Mouse (Mus musculus) retina, adult 2 months (tissue): ENCODE measurements around the gene Ank.
"Not testable (repeated sequence)": the region's sequence is repeated elsewhere in the genome, so short reads cannot be mapped to it uniquely, and the experiment has no call there.

Experiments
- DNase-seq: peaks from one replicate; pipeline ENCODE4 v3.0.0-alpha.2; 2012; ENCODE audit warnings: low read depth, low spot score

Gene Ank

GRCm38 (mm10) chr15:27467081-27467491 lies 609 bp downstream of the Ank start:
- no peak for DNase-seq

- no peak for DNase-seq
Observed at GRCm38 (mm10) chr15:27467641-27468040, 1.2 kb downstream of the Ank start.

GRCm38 (mm10) chr15:27468822-27469488 lies 2.5 kb downstream of the Ank start:
- no peak for DNase-seq

- DNase-seq: not testable (repeated sequence)
Observed at GRCm38 (mm10) chr15:27470346-27470745, 3.9 kb downstream of the Ank start.

GRCm38 (mm10) chr15:27472315-27472714 lies 5.8 kb downstream of the Ank start:
- no peak for DNase-seq

- no peak for DNase-seq
Observed at GRCm38 (mm10) chr15:27475988-27476387, 9.5 kb downstream of the Ank start.

GRCm38 (mm10) chr15:27476671-27477070 lies 10.2 kb downstream of the Ank start:
- DNase-seq: no peak

GRCm38 (mm10) chr15:27477159-27477558 lies 10.7 kb downstream of the Ank start:
- DNase-seq: no peak

- no peak for DNase-seq
Observed at GRCm38 (mm10) chr15:27477630-27478029, 11.2 kb downstream of the Ank start.

- no peak for DNase-seq
Observed at GRCm38 (mm10) chr15:27480333-27481015, 14.0 kb downstream of the Ank start.

- DNase-seq: no peak
Observed at GRCm38 (mm10) chr15:27481956-27482355, 15.5 kb downstream of the Ank start.

- no peak for DNase-seq
Observed at GRCm38 (mm10) chr15:27483183-27483582, 16.7 kb downstream of the Ank start.

- DNase-seq: no peak
Observed at GRCm38 (mm10) chr15:27485567-27486278, 19.2 kb downstream of the Ank start.

- no peak for DNase-seq
Observed at GRCm38 (mm10) chr15:27486279-27486618, 19.8 kb downstream of the Ank start.

- DNase-seq: no peak
Observed at GRCm38 (mm10) chr15:27487059-27487458, 20.6 kb downstream of the Ank start.

GRCm38 (mm10) chr15:27488042-27488441 lies 21.6 kb downstream of the Ank start:
- DNase-seq: no peak

GRCm38 (mm10) chr15:27490676-27491075 lies 24.2 kb downstream of the Ank start:
- DNase-seq: no peak

- DNase-seq: no peak
Observed at GRCm38 (mm10) chr15:27491425-27492070, 25.1 kb downstream of the Ank start.

GRCm38 (mm10) chr15:27492156-27492555 lies 25.7 kb downstream of the Ank start:
- DNase-seq: no peak

GRCm38 (mm10) chr15:27492734-27493133 lies 26.3 kb downstream of the Ank start:
- no peak for DNase-seq

- DNase-seq: no peak
Observed at GRCm38 (mm10) chr15:27493516-27493915, 27.0 kb downstream of the Ank start.

GRCm38 (mm10) chr15:27495981-27496401 lies 29.5 kb downstream of the Ank start:
- no peak for DNase-seq
